Mouse (Mus musculus): ENCODE measurements around the gene Mettl26. TPM values are rescaled to one million over a fixed set of nuclear protein-coding genes. Genes with fewer than 3 reads are reported as not detected.
A peak's percentile ranks its signal among the peaks of the same experiment; 100 is the strongest.

Gene Mettl26
- polyA plus RNA-seq, 1 experiment, result 23.9 TPM

DNA sequence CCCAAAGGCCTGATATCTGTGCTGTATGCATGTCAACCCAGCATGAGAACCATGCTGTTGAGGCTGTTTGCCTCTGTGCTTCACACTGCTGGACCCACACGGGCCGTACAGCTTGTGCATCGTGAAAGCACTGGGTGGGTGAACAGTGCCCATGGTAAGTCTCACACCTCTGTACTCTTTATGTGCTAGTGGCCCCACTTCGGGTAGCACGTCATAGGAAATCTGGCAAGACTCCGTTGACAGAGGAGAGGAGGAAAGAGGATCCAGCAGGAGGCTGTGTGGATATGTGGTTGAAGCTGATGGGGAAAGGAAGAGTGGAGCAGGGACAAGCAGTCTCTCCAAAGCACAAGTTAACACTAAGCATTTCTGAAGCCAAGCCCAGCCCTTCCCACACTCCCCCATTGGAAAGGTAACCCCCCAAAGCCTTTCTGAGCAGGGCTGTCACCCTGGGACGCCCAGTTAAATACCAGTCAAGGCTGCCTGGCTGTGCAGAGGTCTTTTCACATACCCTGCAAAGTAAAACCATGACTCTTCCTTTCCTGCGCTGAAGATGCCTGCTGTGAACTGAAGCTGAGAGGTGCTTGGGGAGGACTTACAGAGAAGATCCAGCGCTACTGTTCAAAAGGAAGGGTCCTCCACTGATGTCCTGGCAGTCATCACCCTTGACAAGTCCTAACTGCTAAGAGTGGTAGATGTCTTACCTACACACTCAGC lies 43.3 kb downstream of the Mettl26 start:
- TF ChIP-seq GATA1 (IDR thresholded peaks at IDR 0.05; ENCODE audit: borderline replicate concordance, low read length), result no peak
- TF ChIP-seq FLI1 (IDR thresholded peaks at IDR 0.05; ENCODE audit: low read length), result no peak
- Histone ChIP-seq H3K4me3 (replicated peaks) (peak overlapping the region; percentile 100), H3K9me3 (no peaks in the 10 kb centered on the region), H3K4me1 (peaks cover 74% of the 10 kb centered on the region), H3K27me3 (replicated peaks) (peaks cover 2% of the 10 kb centered on the region), H3K36me3 (replicated peaks; ENCODE audit: low read length) (peaks cover 34% of the 10 kb centered on the region)

GRCm38 (mm10) chr17:25919144-25919785 lies 44.4 kb downstream of the Mettl26 start, which contains the start of gene Rab40c:
Rab40c (minus strand) TSS chr17:25919727.
- Histone ChIP-seq H3K4me3 (replicated peaks) (peak within 1 kb of the TSS; percentile 100), H3K36me3 (replicated peaks; ENCODE audit: low read length) (peaks cover 36% of the 10 kb centered on the region), H3K4me1 (peaks cover 63% of the 10 kb centered on the region), H3K27me3 (replicated peaks) (peaks cover 2% of the 10 kb centered on the region), H3K9me3 (no peaks in the 10 kb centered on the region)
- TF ChIP-seq FLI1 (IDR thresholded peaks at IDR 0.05; ENCODE audit: low read length), result no peak

DNA sequence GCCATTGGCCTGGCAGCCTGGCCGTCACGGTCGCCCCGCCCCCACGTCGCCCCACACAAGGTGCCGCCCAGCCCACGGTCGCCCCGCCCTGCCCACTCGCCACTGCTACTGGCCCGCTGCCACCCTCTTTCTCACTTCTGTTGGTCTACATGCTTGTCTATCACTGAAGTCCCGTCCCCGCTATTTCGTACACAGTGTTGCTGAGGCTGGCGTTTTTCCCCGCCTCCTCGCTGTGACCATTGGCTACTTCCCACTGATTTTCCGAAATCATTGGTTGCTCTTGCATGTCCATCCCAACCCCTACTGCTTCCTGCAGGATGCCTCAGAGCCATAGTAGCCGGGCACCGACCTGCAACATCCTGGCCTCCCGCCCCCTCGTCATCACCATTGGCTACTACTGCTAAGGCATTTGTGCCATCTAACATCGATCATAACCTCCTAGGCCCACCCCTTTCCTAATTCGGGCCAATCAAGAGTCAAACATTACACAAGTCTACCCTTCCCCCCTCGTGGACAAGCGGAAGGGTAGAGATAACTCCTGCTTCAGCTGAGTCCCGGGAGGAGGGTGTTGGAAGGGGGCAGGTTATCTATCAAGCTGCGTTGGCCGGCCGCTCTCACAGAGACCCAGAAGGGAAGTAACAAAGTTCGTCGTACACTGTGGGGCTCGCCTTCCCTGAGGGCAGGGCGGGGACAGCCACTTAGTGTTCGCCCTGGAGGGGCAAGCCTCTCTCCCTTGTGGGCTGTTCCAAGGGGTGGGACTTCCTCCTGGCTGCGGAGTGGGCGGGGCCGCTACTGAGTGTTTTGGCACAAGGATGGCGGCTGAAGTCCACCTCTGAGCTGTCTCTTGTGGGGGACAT lies 45.1 kb downstream of the Mettl26 start:
- TF ChIP-seq FLI1 (IDR thresholded peaks at IDR 0.05; ENCODE audit: low read length), result no peak
- TF ChIP-seq GATA1 (IDR thresholded peaks at IDR 0.05; ENCODE audit: borderline replicate concordance, low read length), result 0 out of 3 replicates have a peak, but pooled peaks have one; percentile 30

GRCm38 (mm10) chr17:25922120-25922519 lies 47.2 kb downstream of the Mettl26 start:
- no peaks in the 10 kb centered on the region for H3K27me3 ChIP-seq (replicated peaks)
- peaks cover 41% of the 10 kb centered on the region for H3K36me3 ChIP-seq (replicated peaks; ENCODE audit: low read length)
- TF ChIP-seq FLI1 (IDR thresholded peaks at IDR 0.05; ENCODE audit: low read length) (no peak), GATA1 (IDR thresholded peaks at IDR 0.05; ENCODE audit: borderline replicate concordance, low read length) (no peak)
- peaks cover 40% of the 10 kb centered on the region for H3K4me1 ChIP-seq
- H3K4me3 ChIP-seq (replicated peaks), result peak overlapping the region; percentile 68
- no peaks in the 10 kb centered on the region for H3K9me3 ChIP-seq

More for the DNA sequence above, 45.1 kb downstream of the Mettl26 start:
- Histone ChIP-seq H3K4me3 (replicated peaks) (peak overlapping the region; percentile 100), H3K27me3 (replicated peaks) (peaks cover 2% of the 10 kb centered on the region), H3K9me3 (no peaks in the 10 kb centered on the region), H3K4me1 (peaks cover 55% of the 10 kb centered on the region), H3K36me3 (replicated peaks; ENCODE audit: low read length) (peaks cover 35% of the 10 kb centered on the region)

GRCm38 (mm10) chr17:25925348-25925747 lies 50.5 kb downstream of the Mettl26 start:
- Histone ChIP-seq H3K9me3 (no peaks in the 10 kb centered on the region), H3K4me3 (replicated peaks) (no peak overlapping the region), H3K27me3 (replicated peaks) (no peaks in the 10 kb centered on the region), H3K36me3 (replicated peaks; ENCODE audit: low read length) (peaks cover 61% of the 10 kb centered on the region), H3K4me1 (peaks cover 26% of the 10 kb centered on the region)
- no peak for TF ChIP-seq GATA1 (IDR thresholded peaks at IDR 0.05; ENCODE audit: borderline replicate concordance, low read length)

Other genes with a start within 250 kb of the Mettl26 start
- gene Gng13, start 157.9 kb upstream of the Mettl26 start, polyA plus RNA-seq (2012; ENCODE audit: insufficient read depth, low replicate concordance), result not detected in 2 replicates
- gene Chtf18, start 147.7 kb upstream of the Mettl26 start, polyA plus RNA-seq (2012; ENCODE audit: insufficient read depth, low replicate concordance), result 4.6 and 30.7 TPM in 2 replicates
- gene Rpusd1, start 147.4 kb upstream of the Mettl26 start, polyA plus RNA-seq (2012; ENCODE audit: insufficient read depth, low replicate concordance), result 27.9 and 63.5 TPM in 2 replicates
- 1.1 TPM in 1 of 2 replicates, not detected in the other for gene Mslnl, start 139.0 kb upstream of the Mettl26 start, polyA plus RNA-seq (2012; ENCODE audit: insufficient read depth, low replicate concordance)
- not detected in 2 replicates for gene Msln, start 120.7 kb upstream of the Mettl26 start, polyA plus RNA-seq (2012; ENCODE audit: insufficient read depth, low replicate concordance)
- 5.5 and 12.7 TPM in 2 replicates for gene Narfl, start 101.3 kb upstream of the Mettl26 start, polyA plus RNA-seq (2012; ENCODE audit: insufficient read depth, low replicate concordance)
- 14.8 and 29.7 TPM in 2 replicates for gene Haghl, start 89.4 kb upstream of the Mettl26 start, polyA plus RNA-seq (2012; ENCODE audit: insufficient read depth, low replicate concordance)
- not detected in 2 replicates for gene Ccdc78, start 88.5 kb upstream of the Mettl26 start, polyA plus RNA-seq (2012; ENCODE audit: insufficient read depth, low replicate concordance)
- 17.4 and 23.4 TPM in 2 replicates for gene Fam173a, start 82.2 kb upstream of the Mettl26 start, polyA plus RNA-seq (2012; ENCODE audit: insufficient read depth, low replicate concordance)
- not detected in 2 replicates for gene AC134908.4, start 79.4 kb upstream of the Mettl26 start, polyA plus RNA-seq (2012; ENCODE audit: insufficient read depth, low replicate concordance)
- 59.9 and 91.1 TPM in 2 replicates for gene Metrn, start 77.9 kb upstream of the Mettl26 start, polyA plus RNA-seq (2012; ENCODE audit: insufficient read depth, low replicate concordance)
- gene Fbxl16, start 66.0 kb upstream of the Mettl26 start, polyA plus RNA-seq (2012; ENCODE audit: insufficient read depth, low replicate concordance), result 0.15 TPM in 1 of 2 replicates, not detected in the other
- gene Wdr24, start 51.4 kb upstream of the Mettl26 start, polyA plus RNA-seq (2012; ENCODE audit: insufficient read depth, low replicate concordance), result 6.4 and 8.2 TPM in 2 replicates
- gene Jmjd8, start 46.2 kb upstream of the Mettl26 start, polyA plus RNA-seq (2012; ENCODE audit: insufficient read depth, low replicate concordance), result 2.4 and 7.8 TPM in 2 replicates
- 34.5 and 115 TPM in 2 replicates for gene Stub1, start 41.7 kb upstream of the Mettl26 start, polyA plus RNA-seq (2012; ENCODE audit: insufficient read depth, low replicate concordance)
- gene Rhbdl1, start 37.8 kb upstream of the Mettl26 start, polyA plus RNA-seq (2012; ENCODE audit: insufficient read depth, low replicate concordance), result 2.9 and 3.8 TPM in 2 replicates
- 3.0 and 5.2 TPM in 2 replicates for gene Gm20683, start 33.3 kb upstream of the Mettl26 start, polyA plus RNA-seq (2012; ENCODE audit: insufficient read depth, low replicate concordance)
- gene Rhot2, start 30.2 kb upstream of the Mettl26 start, polyA plus RNA-seq (2012; ENCODE audit: insufficient read depth, low replicate concordance), result 59.4 and 75.2 TPM in 2 replicates
- 6.0 and 10.1 TPM in 2 replicates for gene Wdr90, start 13.6 kb upstream of the Mettl26 start, polyA plus RNA-seq (2012; ENCODE audit: insufficient read depth, low replicate concordance)
- gene Mcrip2, start 6.3 kb upstream of the Mettl26 start, polyA plus RNA-seq (2012; ENCODE audit: insufficient read depth, low replicate concordance), result 77.6 and 205 TPM in 2 replicates
- gene Wfikkn1, start 5.8 kb downstream of the Mettl26 start, polyA plus RNA-seq (2012; ENCODE audit: insufficient read depth, low replicate concordance), result 1.9 and 3.1 TPM in 2 replicates
- gene Rab40c, start 44.7 kb downstream of the Mettl26 start, polyA plus RNA-seq (2012; ENCODE audit: insufficient read depth, low replicate concordance), result 8.8 and 24.8 TPM in 2 replicates
- gene Pigq, start 69.9 kb downstream of the Mettl26 start, polyA plus RNA-seq (2012; ENCODE audit: insufficient read depth, low replicate concordance), result 48.5 and 65.5 TPM in 2 replicates
- not detected in 2 replicates for gene Nhlrc4, start 69.9 kb downstream of the Mettl26 start, polyA plus RNA-seq (2012; ENCODE audit: insufficient read depth, low replicate concordance)
- gene A930017K11Rik, start 77.5 kb downstream of the Mettl26 start, polyA plus RNA-seq (2012; ENCODE audit: insufficient read depth, low replicate concordance), result not detected in 2 replicates
- gene Capn15, start 110.7 kb downstream of the Mettl26 start, polyA plus RNA-seq (2012; ENCODE audit: insufficient read depth, low replicate concordance), result 12.2 and 39.3 TPM in 2 replicates
- gene Rab11fip3, start 194.5 kb downstream of the Mettl26 start, polyA plus RNA-seq (2012; ENCODE audit: insufficient read depth, low replicate concordance), result 2.7 and 4.0 TPM in 2 replicates
- 0.35 and 1.5 TPM in 2 replicates for gene Decr2, start 215.3 kb downstream of the Mettl26 start, polyA plus RNA-seq (2012; ENCODE audit: insufficient read depth, low replicate concordance)
- gene Nme4, start 220.5 kb downstream of the Mettl26 start, polyA plus RNA-seq (2012; ENCODE audit: insufficient read depth, low replicate concordance), result 28.9 and 32.8 TPM in 2 replicates
- 3.3 and 4.1 TPM in 2 replicates for gene Tmem8, start 238.2 kb downstream of the Mettl26 start, polyA plus RNA-seq (2012; ENCODE audit: insufficient read depth, low replicate concordance)
- 104 and 138 TPM in 2 replicates for gene Mrpl28, start 248.4 kb downstream of the Mettl26 start, polyA plus RNA-seq (2012; ENCODE audit: insufficient read depth, low replicate concordance)

All from megakaryocyte, embryonic 14.5 days (primary cell).